Mouse (Mus musculus) limb, embryonic 15.5 days (tissue): ENCODE measurements around the gene Mindy3. TPM values are rescaled to one million over a fixed set of nuclear protein-coding genes. Genes with fewer than 3 reads are reported as not detected.
"Not testable (repeated sequence)": the region's sequence is repeated elsewhere in the genome, so short reads cannot be mapped to it uniquely, and the experiment has no call there.

Experiments used
- ATAC-seq: fragments of 200-750 bp; cut with Nextera tagmentation; 2 replicates; pipeline ENCODE4 v1.8.0; 2017; ENCODE audit warnings: low read depth, moderate TSS enrichment; ENCODE audit not compliant: insufficient number of reproducible peaks, low FRiP score, low TSS enrichment
- H3K27ac ChIP-seq: fragments of 300-500 bp; sonication (generic); 2 replicates; pipeline ENCODE4 v1.5.1; 2015; ENCODE audit warnings: moderate library complexity, mild to moderate bottlenecking, inconsistent platforms
- H3K27me3 ChIP-seq: fragments of 300-500 bp; sonication (generic); 2 replicates; pipeline ENCODE4 v1.6.1; 2015; ENCODE audit warnings: inconsistent platforms
- H3K36me3 ChIP-seq: fragments of 300-500 bp; sonication (generic); 2 replicates; pipeline ENCODE4 v1.6.1; 2015; ENCODE audit warnings: inconsistent platforms
- H3K4me1 ChIP-seq: fragments of 300-500 bp; sonication (generic); 2 replicates; pipeline ENCODE4 v1.6.1; 2015; ENCODE audit warnings: inconsistent platforms
- H3K4me2 ChIP-seq: fragments of 300-500 bp; sonication (generic); 2 replicates; pipeline ENCODE4 v1.6.1; 2015; ENCODE audit warnings: mild to moderate bottlenecking, inconsistent platforms
- H3K4me3 ChIP-seq: fragments of 300-500 bp; sonication (generic); 2 replicates; pipeline ENCODE4 v1.5.1; 2015; ENCODE audit warnings: mild to moderate bottlenecking, inconsistent platforms
- H3K9ac ChIP-seq: fragments of 300-500 bp; sonication (generic); 2 replicates; pipeline ENCODE4 v1.6.1; 2015; ENCODE audit warnings: inconsistent platforms
- H3K9me3 ChIP-seq: fragments of 300-500 bp; sonication (generic); 2 replicates; pipeline ENCODE4 v1.6.1; 2016; ENCODE audit warnings: inconsistent platforms
- WGBS: fragments of 180-500 bp; shearing (Covaris S2); methylation state at CpG from one replicate; pipeline ENCODE4 v1.1.7; 2015; 5-methylcytosine and 5-hydroxymethylcytosine counted together
- polyA plus RNA-seq: library from polyadenylated mRNA; unstranded; fragments of >200 nt; fragmentation: Nextera tagmentation; extraction: Ambion mirVana; gene quantifications from 2 replicates; pipeline ENCODE4 v1.2.1, GENCODE M21; 2015

The Mindy3 gene
- 32.2 and 33.7 TPM in 2 replicates for polyA plus RNA-seq

- H3K4me3 ChIP-seq = peak within 1 kb of the TSS; percentile 70
- peak within 1 kb of the TSS; percentile 64 for H3K9ac ChIP-seq
- H3K36me3 ChIP-seq = no peaks in the 10 kb centered on the region
- 0% methylated on average over 25 of the region's 25 CpGs for WGBS
- no peaks in the 10 kb centered on the region for H3K9me3 ChIP-seq
- H3K4me1 ChIP-seq = peaks cover 8% of the 10 kb centered on the region
- H3K27me3 ChIP-seq = no peaks in the 10 kb centered on the region
- peak; percentile 84 for ATAC-seq
- peak within 1 kb of the TSS; percentile 60 for H3K27ac ChIP-seq
- peak within 1 kb of the TSS; percentile 71 for H3K4me2 ChIP-seq
These were observed at the start of gene Mindy3 for GRCm38 (mm10) chr2:12419262-12419655. Mindy3 (minus strand) TSS chr2:12419470.

- 63% methylated on average over 1 of the region's 1 CpGs for WGBS
- H3K9me3 ChIP-seq = no peaks in the 10 kb centered on the region
- no peak for ATAC-seq
- H3K9ac ChIP-seq = no peak overlapping the region
- H3K4me3 ChIP-seq = no peak overlapping the region
- H3K36me3 ChIP-seq = no peaks in the 10 kb centered on the region
- H3K27ac ChIP-seq = no peak overlapping the region
- H3K4me2 ChIP-seq = no peak overlapping the region
- H3K4me1 ChIP-seq = no peaks in the 10 kb centered on the region
- no peaks in the 10 kb centered on the region for H3K27me3 ChIP-seq
These were observed 40.5 kb upstream of the Mindy3 start for GRCm38 (mm10) chr2:12459732-12460131.

GRCm38 (mm10) chr2:12450108-12450507 lies 30.8 kb upstream of the Mindy3 start:
- H3K9ac ChIP-seq = no peak overlapping the region
- ATAC-seq = no peak
- H3K27me3 ChIP-seq = no peaks in the 10 kb centered on the region
- H3K4me2 ChIP-seq = no peak overlapping the region
- no peaks in the 10 kb centered on the region for H3K36me3 ChIP-seq
- no peak overlapping the region for H3K27ac ChIP-seq
- H3K4me3 ChIP-seq = no peak overlapping the region
- no peaks in the 10 kb centered on the region for H3K4me1 ChIP-seq
- WGBS = 79% methylated on average over 3 of the region's 3 CpGs
- no peaks in the 10 kb centered on the region for H3K9me3 ChIP-seq

GRCm38 (mm10) chr2:12440120-12440519 lies 20.9 kb upstream of the Mindy3 start:
- no peak overlapping the region for H3K4me3 ChIP-seq
- H3K9ac ChIP-seq = no peak overlapping the region
- H3K27me3 ChIP-seq = no peaks in the 10 kb centered on the region
- H3K4me1 ChIP-seq = no peaks in the 10 kb centered on the region
- H3K4me2 ChIP-seq = no peak overlapping the region
- H3K9me3 ChIP-seq = no peaks in the 10 kb centered on the region
- H3K27ac ChIP-seq = no peak overlapping the region
- ATAC-seq = no peak
- no peaks in the 10 kb centered on the region for H3K36me3 ChIP-seq

- H3K4me3 ChIP-seq = no peak overlapping the region
- no peak overlapping the region for H3K27ac ChIP-seq
- H3K4me2 ChIP-seq = no peak overlapping the region
- no peaks in the 10 kb centered on the region for H3K4me1 ChIP-seq
- ATAC-seq = no peak
- no peaks in the 10 kb centered on the region for H3K36me3 ChIP-seq
- no peaks in the 10 kb centered on the region for H3K27me3 ChIP-seq
- H3K9me3 ChIP-seq = no peaks in the 10 kb centered on the region
- no peak overlapping the region for H3K9ac ChIP-seq
- 33% methylated on average over 2 of the region's 2 CpGs for WGBS
These were observed 20.3 kb upstream of the Mindy3 start for GRCm38 (mm10) chr2:12439543-12439942.

GRCm38 (mm10) chr2:12438181-12438580 lies 18.9 kb upstream of the Mindy3 start:
- Histone ChIP-seq H3K36me3 (no peaks in the 10 kb centered on the region), H3K27me3 (no peaks in the 10 kb centered on the region), H3K9ac (no peak overlapping the region), H3K27ac (no peak overlapping the region), H3K4me3 (no peak overlapping the region), H3K9me3 (no peaks in the 10 kb centered on the region), H3K4me1 (no peaks in the 10 kb centered on the region), H3K4me2 (no peak overlapping the region)
- no peak for ATAC-seq
- WGBS = 53% methylated on average over 2 of the region's 2 CpGs

- Histone ChIP-seq H3K4me2 (no peak overlapping the region), H3K9me3 (no peaks in the 10 kb centered on the region), H3K4me1 (no peaks in the 10 kb centered on the region), H3K27ac (no peak overlapping the region), H3K36me3 (no peaks in the 10 kb centered on the region), H3K27me3 (no peaks in the 10 kb centered on the region), H3K4me3 (no peak overlapping the region), H3K9ac (no peak overlapping the region)
- ATAC-seq = no peak
- 44% methylated on average over 1 of the region's 1 CpGs for WGBS
These were observed 12.8 kb upstream of the Mindy3 start for GRCm38 (mm10) chr2:12432055-12432454.

GRCm38 (mm10) chr2:12424374-12424773 lies 5.1 kb upstream of the Mindy3 start:
- no peak overlapping the region for H3K4me3 ChIP-seq
- no peak for ATAC-seq
- no peak overlapping the region for H3K4me2 ChIP-seq
- WGBS = 38% methylated on average over 3 of the region's 3 CpGs
- H3K27ac ChIP-seq = no peak overlapping the region
- no peaks in the 10 kb centered on the region for H3K9me3 ChIP-seq
- H3K4me1 ChIP-seq = no peaks in the 10 kb centered on the region
- H3K27me3 ChIP-seq = no peaks in the 10 kb centered on the region
- no peak overlapping the region for H3K9ac ChIP-seq
- H3K36me3 ChIP-seq = no peaks in the 10 kb centered on the region

GRCm38 (mm10) chr2:12423426-12423825 lies 4.2 kb upstream of the Mindy3 start:
- H3K4me1 ChIP-seq, H3K9ac ChIP-seq, H3K27me3 ChIP-seq, H3K4me2 ChIP-seq, H3K27ac ChIP-seq, H3K36me3 ChIP-seq, ATAC-seq, H3K4me3 ChIP-seq, H3K9me3 ChIP-seq: not testable (repeated sequence)
- 56% methylated on average over 6 of the region's 6 CpGs for WGBS

GRCm38 (mm10) chr2:12418534-12419261 lies 572 bp downstream of the Mindy3 start:
- WGBS = under 1% methylated on average over 40 of the region's 40 CpGs

GRCm38 (mm10) chr2:12418121-12418520 lies 1.1 kb downstream of the Mindy3 start:
- no peaks in the 10 kb centered on the region for H3K27me3 ChIP-seq
- H3K4me3 ChIP-seq = peak overlapping the region; percentile 70
- H3K36me3 ChIP-seq = no peaks in the 10 kb centered on the region
- H3K9me3 ChIP-seq = no peaks in the 10 kb centered on the region
- H3K9ac ChIP-seq = no peak overlapping the region
- 33% methylated on average over 8 of the region's 8 CpGs for WGBS
- peaks cover 8% of the 10 kb centered on the region for H3K4me1 ChIP-seq
- peak overlapping the region; percentile 71 for H3K4me2 ChIP-seq
- ATAC-seq = no peak
- H3K27ac ChIP-seq = no peak overlapping the region

More at GRCm38 (mm10) chr2:12418534-12419261, 572 bp downstream of the Mindy3 start:
- Histone ChIP-seq H3K4me1 (peaks cover 8% of the 10 kb centered on the region), H3K27ac (peak overlapping the region; percentile 60), H3K4me2 (peak overlapping the region; percentile 71), H3K4me3 (peak overlapping the region; percentile 70), H3K9ac (peak overlapping the region; percentile 64), H3K27me3 (no peaks in the 10 kb centered on the region), H3K36me3 (no peaks in the 10 kb centered on the region), H3K9me3 (no peaks in the 10 kb centered on the region)
- ATAC-seq = no peak; the same call in 1 of the 2 replicates

- H3K36me3 ChIP-seq = 0 out of 2 replicates have a peak, but pooled peaks cover 2% of the 10 kb centered on the region
- H3K4me2 ChIP-seq = no peak overlapping the region
- no peaks in the 10 kb centered on the region for H3K27me3 ChIP-seq
- 85% methylated on average over 2 of the region's 2 CpGs for WGBS
- H3K4me1 ChIP-seq = no peaks in the 10 kb centered on the region
- H3K27ac ChIP-seq = no peak overlapping the region
- H3K4me3 ChIP-seq = no peak overlapping the region
- H3K9ac ChIP-seq = no peak overlapping the region
- H3K9me3 ChIP-seq = no peaks in the 10 kb centered on the region
- no peak for ATAC-seq
These were observed 7.0 kb downstream of the Mindy3 start for GRCm38 (mm10) chr2:12412309-12412708.
